Mouse (Mus musculus): Measurements from ENCODE around the gene Tet3. TPM values are rescaled to one million over a fixed set of nuclear protein-coding genes. Genes with fewer than 3 reads are reported as not detected.

Tet3 gene
- polyA plus RNA-seq, 1 experiment from 2014 or later, result 39.9 TPM

DNA sequence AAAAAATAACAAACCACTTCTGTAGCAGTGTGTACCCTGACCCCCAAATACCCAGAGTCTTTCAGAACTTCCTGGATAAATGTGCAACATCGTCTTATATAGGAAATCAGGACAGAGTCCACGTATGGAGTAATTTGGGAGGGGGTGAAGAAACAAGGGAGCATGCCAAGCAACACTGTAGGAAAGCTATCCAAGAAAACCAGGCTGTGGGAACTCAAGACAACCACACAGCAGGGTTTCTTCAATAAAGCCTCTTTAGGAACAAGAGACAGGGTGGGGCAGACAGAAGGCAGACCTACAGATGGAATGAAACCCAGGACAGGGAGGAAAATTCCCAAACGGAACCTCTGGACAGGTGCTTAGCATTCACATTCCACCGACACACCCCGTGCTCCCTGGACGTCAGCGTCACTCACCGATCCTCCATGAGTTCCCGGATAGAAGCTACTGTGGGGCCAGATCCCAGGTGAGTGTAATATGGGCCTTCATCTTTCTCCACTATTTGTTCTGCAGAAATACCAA, 73.3 kb downstream of the Tet3 start:
- Histone ChIP-seq H3K9me3 (ENCODE audit: control insufficient read depth, low read length) (no peaks in the 10 kb centered on the region), H3K4me1 (ENCODE audit: control insufficient read depth, insufficient read depth, low read length) (no peaks in the 10 kb centered on the region), H3K27ac (ENCODE audit: low read depth, low read length) (no peak overlapping the region), H3K4me3 (ENCODE audit: low read depth, low read length) (no peak overlapping the region), H3K27me3 (ENCODE audit: control insufficient read depth, insufficient read depth, low read length) (no peaks in the 10 kb centered on the region), H3K36me3 (ENCODE audit: control insufficient read depth, insufficient read depth, low read length) (peaks cover 14% of the 10 kb centered on the region), H3K4me2 (no peak overlapping the region), H3K9ac (ENCODE audit: low read length) (no peak overlapping the region)
- ATAC-seq (ENCODE audit: low FRiP score), result no peak
- 96% methylated on average over 9 of the region's 9 CpGs for WGBS
- no peak for DNase-seq (ENCODE audit: low spot score, missing footprints)

DNA sequence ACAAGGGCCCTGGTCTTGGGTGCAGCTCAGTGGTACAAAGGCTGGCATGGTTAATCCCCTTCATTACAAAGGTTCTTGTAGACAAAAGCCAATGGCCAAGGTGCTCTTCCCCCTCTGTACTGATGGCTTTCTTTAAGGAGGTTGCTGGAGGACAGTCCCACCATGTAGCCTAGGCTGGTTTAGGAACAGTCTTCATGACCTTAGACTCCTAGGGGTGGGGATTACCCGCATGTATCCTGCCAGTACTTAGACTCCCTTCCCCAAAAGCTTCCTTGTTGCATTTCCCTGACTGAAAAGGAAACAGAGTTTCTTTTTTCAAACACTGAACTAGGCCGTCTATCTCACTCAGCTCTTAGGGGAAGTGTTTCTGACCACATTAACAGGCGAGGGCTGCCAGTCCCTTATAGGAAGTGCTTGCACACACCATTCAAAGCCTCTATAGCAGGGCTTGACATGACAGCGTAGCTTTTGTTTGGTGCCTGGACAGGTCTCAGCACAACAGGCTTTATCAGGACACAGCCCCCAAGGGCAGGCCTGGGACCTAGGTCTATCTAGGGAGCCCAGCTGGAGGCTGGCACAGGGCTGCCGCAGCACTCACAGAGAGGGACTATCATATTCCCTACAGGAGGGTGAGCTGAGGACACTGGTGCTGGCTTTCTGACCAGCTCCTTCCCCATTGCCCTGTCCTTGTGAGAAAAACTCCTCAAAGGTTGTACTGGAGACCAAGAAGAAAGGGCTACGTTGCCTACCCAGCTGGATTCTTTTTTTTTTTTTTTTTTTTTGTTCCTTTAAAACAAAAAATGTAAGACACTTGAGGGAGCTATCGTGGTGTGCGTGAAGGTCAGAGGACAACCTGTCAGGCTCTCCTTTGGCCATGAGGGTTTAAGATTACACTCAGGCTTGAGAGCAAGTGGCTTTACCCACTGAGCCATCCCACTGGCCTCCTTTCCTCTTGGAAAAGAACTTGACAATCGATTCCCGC, 77.1 kb downstream of the Tet3 start:
- Histone ChIP-seq H3K9ac (ENCODE audit: low read length) (no peak overlapping the region), H3K4me1 (ENCODE audit: control insufficient read depth, insufficient read depth, low read length) (no peaks in the 10 kb centered on the region), H3K27me3 (ENCODE audit: control insufficient read depth, insufficient read depth, low read length) (no peaks in the 10 kb centered on the region), H3K27ac (ENCODE audit: low read depth, low read length) (no peak overlapping the region), H3K4me2 (no peak overlapping the region), H3K9me3 (ENCODE audit: control insufficient read depth, low read length) (no peaks in the 10 kb centered on the region), H3K36me3 (ENCODE audit: control insufficient read depth, insufficient read depth, low read length) (peaks cover 33% of the 10 kb centered on the region), H3K4me3 (ENCODE audit: low read depth, low read length) (no peak overlapping the region)
- ATAC-seq (ENCODE audit: low FRiP score), result no peak
- 92% methylated on average over 10 of the region's 10 CpGs for WGBS
- no peak for DNase-seq (ENCODE audit: low spot score, missing footprints)

DNA sequence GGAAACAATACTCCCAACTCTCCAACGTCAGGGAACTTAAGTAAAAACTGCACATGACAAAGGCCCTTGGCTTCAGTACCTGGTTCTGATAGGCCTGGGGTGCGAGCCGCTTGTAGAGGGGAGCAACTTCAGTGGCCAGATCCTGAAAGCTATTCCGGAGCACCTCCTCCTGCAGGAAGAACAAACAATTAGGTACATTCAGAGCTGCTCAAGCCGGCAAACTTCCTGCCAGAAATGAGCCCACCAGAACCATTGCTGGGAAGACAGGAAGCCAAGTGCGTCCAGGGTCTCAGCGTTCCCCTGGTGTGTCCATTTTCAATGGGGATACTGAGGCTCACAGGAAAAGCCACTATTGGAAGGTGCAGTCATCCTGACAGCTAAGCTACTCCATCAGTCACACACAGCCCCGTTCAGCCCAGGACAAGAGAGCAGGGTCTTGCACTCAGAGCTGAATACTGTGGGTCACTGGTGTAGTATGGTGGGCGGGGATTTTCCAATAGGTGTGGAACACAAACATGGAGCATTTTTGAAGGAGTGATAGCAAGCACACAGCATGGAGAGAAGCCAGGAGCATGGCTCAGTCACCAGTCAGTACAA, 85.1 kb downstream of the Tet3 start:
- Histone ChIP-seq H3K9me3 (ENCODE audit: control insufficient read depth, low read length) (no peaks in the 10 kb centered on the region), H3K27ac (ENCODE audit: low read depth, low read length) (no peak overlapping the region), H3K4me1 (ENCODE audit: control insufficient read depth, insufficient read depth, low read length) (no peaks in the 10 kb centered on the region), H3K4me2 (no peak overlapping the region), H3K4me3 (ENCODE audit: low read depth, low read length) (no peak overlapping the region), H3K27me3 (ENCODE audit: control insufficient read depth, insufficient read depth, low read length) (no peaks in the 10 kb centered on the region), H3K9ac (ENCODE audit: low read length) (no peak overlapping the region), H3K36me3 (ENCODE audit: control insufficient read depth, insufficient read depth, low read length) (peaks cover 57% of the 10 kb centered on the region)
- WGBS, result 85% methylated on average over 9 of the region's 9 CpGs
- ATAC-seq (ENCODE audit: low FRiP score) (no peak), DNase-seq (ENCODE audit: low spot score, missing footprints) (no peak)

DNA sequence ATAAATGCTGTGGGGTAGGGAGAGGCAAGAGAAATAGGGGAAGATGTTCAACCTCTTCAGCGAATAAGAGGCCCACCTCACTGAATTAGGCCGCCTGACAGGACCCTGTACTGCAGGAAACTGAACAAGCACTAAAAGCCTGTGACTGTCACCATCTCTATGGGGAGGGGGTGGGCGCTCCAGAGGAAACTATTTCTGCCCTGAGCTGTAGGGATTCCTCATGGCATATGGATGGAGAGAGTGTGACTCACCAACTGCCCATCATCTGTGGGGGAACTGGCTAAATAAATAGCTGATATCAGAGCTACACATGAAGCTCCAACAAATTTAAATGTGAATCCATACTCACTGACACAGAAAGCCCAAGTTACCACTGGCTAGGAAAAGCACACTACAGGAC, 87.5 kb downstream of the Tet3 start:
- no peaks in the 10 kb centered on the region for H3K9me3 ChIP-seq (ENCODE audit: control insufficient read depth, low read length)
- no peak overlapping the region for H3K4me3 ChIP-seq (ENCODE audit: low read depth, low read length)
- no peak overlapping the region for H3K27ac ChIP-seq (ENCODE audit: low read depth, low read length)
- no peak for DNase-seq (ENCODE audit: low spot score, missing footprints)
- H3K4me1 ChIP-seq (ENCODE audit: control insufficient read depth, insufficient read depth, low read length), result no peaks in the 10 kb centered on the region
- WGBS, result 91% methylated on average over 3 of the region's 3 CpGs
- no peak overlapping the region for H3K4me2 ChIP-seq
- no peaks in the 10 kb centered on the region for H3K27me3 ChIP-seq (ENCODE audit: control insufficient read depth, insufficient read depth, low read length)
- peaks cover 50% of the 10 kb centered on the region for H3K36me3 ChIP-seq (ENCODE audit: control insufficient read depth, insufficient read depth, low read length)
- no peak overlapping the region for H3K9ac ChIP-seq (ENCODE audit: low read length)
- ATAC-seq (ENCODE audit: low FRiP score), result no peak

DNA sequence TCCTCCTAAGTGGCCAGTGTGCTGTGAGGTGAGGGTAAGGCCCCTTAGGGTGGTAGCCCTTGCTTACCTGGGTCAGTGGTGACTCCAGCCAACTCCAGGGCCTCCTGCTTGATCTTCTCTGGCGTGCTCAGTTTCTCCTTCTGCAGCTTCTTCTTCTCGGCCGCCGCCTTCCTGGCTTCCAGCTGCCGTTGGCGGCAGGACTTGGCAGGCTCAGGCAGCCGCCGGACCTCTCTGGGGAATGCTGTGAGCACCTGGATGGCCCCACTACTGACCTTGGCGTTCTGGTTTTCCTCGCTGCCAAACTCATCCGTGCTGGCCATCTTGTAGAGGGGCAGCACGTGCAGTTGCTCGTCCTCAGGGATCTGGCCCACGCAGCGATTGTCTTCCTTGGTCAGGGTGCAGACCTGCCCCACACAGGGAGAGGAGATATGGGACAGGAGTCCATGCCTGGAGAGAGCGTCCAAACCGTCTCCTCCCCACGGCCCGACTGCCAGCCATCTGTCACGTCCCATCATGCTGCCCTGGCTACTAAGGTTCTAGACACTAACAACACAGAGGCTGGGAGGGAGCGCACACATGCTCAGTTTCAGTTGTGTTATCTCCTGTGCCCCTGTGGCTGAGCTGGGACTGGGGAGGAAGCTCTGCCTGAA, 88.4 kb downstream of the Tet3 start:
- Histone ChIP-seq H3K4me2 (no peak overlapping the region), H3K9me3 (ENCODE audit: control insufficient read depth, low read length) (no peaks in the 10 kb centered on the region), H3K27me3 (ENCODE audit: control insufficient read depth, insufficient read depth, low read length) (no peaks in the 10 kb centered on the region), H3K36me3 (ENCODE audit: control insufficient read depth, insufficient read depth, low read length) (peaks cover 45% of the 10 kb centered on the region), H3K4me3 (ENCODE audit: low read depth, low read length) (no peak overlapping the region), H3K27ac (ENCODE audit: low read depth, low read length) (no peak overlapping the region), H3K9ac (ENCODE audit: low read length) (no peak overlapping the region), H3K4me1 (ENCODE audit: control insufficient read depth, insufficient read depth, low read length) (no peaks in the 10 kb centered on the region)
- 96% methylated on average over 21 of the region's 21 CpGs for WGBS
- ATAC-seq (ENCODE audit: low FRiP score) (no peak), DNase-seq (ENCODE audit: low spot score, missing footprints) (no peak)

DNA sequence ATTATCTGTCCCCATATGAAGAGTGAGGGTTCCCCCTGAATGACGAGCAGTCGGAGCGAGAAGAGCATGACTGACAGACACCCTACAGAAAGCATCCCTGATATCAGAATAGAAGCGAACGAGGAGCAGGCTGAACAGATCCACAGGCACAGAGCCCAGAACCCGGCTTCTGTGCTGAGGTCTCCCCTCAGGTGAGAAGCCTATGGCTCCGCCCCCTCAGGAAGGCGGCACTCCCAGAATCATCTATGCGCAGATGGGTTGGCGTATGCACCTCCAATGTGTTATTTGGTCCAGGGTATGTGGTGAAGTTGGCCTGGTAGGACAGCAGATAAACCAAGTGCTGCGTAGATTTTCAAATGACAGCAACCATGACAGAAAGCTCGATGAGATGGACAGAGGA, 95.8 kb downstream of the Tet3 start:
- 90% methylated on average over 12 of the region's 12 CpGs for WGBS
- no peak overlapping the region for H3K9ac ChIP-seq (ENCODE audit: low read length)
- H3K9me3 ChIP-seq (ENCODE audit: control insufficient read depth, low read length), result no peaks in the 10 kb centered on the region
- H3K27ac ChIP-seq (ENCODE audit: low read depth, low read length), result no peak overlapping the region
- ATAC-seq (ENCODE audit: low FRiP score) (no peak), DNase-seq (ENCODE audit: low spot score, missing footprints) (no peak)
- H3K4me3 ChIP-seq (ENCODE audit: low read depth, low read length), result no peak overlapping the region
- 0 out of 2 replicates have a peak, but pooled peaks cover 2% of the 10 kb centered on the region for H3K36me3 ChIP-seq (ENCODE audit: control insufficient read depth, insufficient read depth, low read length)
- H3K27me3 ChIP-seq (ENCODE audit: control insufficient read depth, insufficient read depth, low read length), result no peaks in the 10 kb centered on the region
- H3K4me2 ChIP-seq, result no peak overlapping the region
- H3K4me1 ChIP-seq (ENCODE audit: control insufficient read depth, insufficient read depth, low read length), result no peaks in the 10 kb centered on the region

DNA sequence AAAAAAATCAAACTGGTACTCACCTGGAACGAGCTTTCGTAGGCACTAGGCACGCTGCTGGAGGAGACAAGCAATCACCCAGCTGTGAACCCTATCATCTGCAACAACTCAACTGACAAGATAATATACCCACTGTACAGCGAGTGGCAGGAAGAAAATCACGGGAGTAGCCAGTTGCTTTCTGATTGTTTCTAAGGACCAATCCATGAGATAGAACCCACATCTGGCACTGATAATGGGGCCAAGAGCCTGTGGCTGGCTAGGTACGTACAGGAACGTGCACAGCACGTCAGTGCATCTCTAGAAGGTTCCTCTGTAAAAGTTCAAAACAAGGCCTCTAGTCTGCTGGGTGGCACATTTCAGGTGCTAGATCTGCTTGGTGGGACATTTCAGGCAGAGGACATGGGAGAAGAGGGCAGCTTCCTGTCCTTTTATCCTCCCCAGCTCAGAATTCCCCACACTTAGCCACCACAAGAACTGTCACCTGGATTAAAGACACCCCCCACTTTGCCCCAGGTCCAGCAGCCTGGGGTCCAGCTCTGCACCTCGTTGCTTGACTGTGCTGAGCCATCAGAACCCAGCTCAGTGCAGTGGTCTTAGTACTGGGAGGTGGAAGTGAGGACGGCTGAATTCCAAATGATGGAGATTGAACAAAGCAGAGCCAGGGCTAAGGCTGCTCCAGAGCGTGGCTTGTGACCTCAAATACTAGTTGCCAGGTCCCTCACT, 97.2 kb downstream of the Tet3 start:
- Histone ChIP-seq H3K9ac (ENCODE audit: low read length) (no peak overlapping the region), H3K4me3 (ENCODE audit: low read depth, low read length) (no peak overlapping the region), H3K27me3 (ENCODE audit: control insufficient read depth, insufficient read depth, low read length) (no peaks in the 10 kb centered on the region), H3K36me3 (ENCODE audit: control insufficient read depth, insufficient read depth, low read length) (no peaks in the 10 kb centered on the region), H3K4me2 (no peak overlapping the region), H3K9me3 (ENCODE audit: control insufficient read depth, low read length) (no peaks in the 10 kb centered on the region), H3K27ac (ENCODE audit: low read depth, low read length) (no peak overlapping the region), H3K4me1 (ENCODE audit: control insufficient read depth, insufficient read depth, low read length) (no peaks in the 10 kb centered on the region)
- DNase-seq (ENCODE audit: low spot score, missing footprints) (no peak), ATAC-seq (ENCODE audit: low FRiP score) (no peak)
- 89% methylated on average over 11 of the region's 11 CpGs for WGBS

DNA sequence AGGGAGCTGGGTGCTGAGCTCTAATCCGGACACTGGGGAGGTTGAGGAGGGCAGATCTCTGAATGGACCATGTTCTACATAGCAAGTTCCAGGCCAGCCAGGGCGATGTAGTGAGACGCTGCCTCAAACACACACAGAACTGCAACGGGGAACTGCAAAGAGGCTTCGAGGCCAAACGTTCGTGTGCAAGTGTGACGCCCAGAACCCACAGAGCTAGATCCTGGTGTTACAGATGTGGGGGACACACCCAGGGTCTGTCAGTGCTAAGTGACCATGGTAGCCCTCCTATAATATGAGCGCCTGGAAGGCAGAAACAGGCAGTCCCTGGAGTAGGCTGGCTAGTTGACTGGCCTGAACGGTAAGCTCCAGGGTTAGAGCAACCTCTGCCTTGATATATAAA, 101.4 kb downstream of the Tet3 start:
- Histone ChIP-seq H3K9me3 (ENCODE audit: control insufficient read depth, low read length) (no peaks in the 10 kb centered on the region), H3K4me2 (no peak overlapping the region), H3K27me3 (ENCODE audit: control insufficient read depth, insufficient read depth, low read length) (no peaks in the 10 kb centered on the region), H3K4me1 (ENCODE audit: control insufficient read depth, insufficient read depth, low read length) (no peaks in the 10 kb centered on the region), H3K9ac (ENCODE audit: low read length) (no peak overlapping the region), H3K36me3 (ENCODE audit: control insufficient read depth, insufficient read depth, low read length) (no peaks in the 10 kb centered on the region), H3K4me3 (ENCODE audit: low read depth, low read length) (no peak overlapping the region), H3K27ac (ENCODE audit: low read depth, low read length) (no peak overlapping the region)
- DNase-seq (ENCODE audit: low spot score, missing footprints) (no peak), ATAC-seq (ENCODE audit: low FRiP score) (no peak)
- WGBS, result 90% methylated on average over 10 of the region's 10 CpGs

All from midbrain, embryonic 11.5 days (tissue).